Mouse (Mus musculus): Measurements from ENCODE around the gene Plbd2. TPM values are rescaled to one million over a fixed set of nuclear protein-coding genes. Genes with fewer than 3 reads are reported as not detected.
"Not testable (repeated sequence)": the region's sequence is repeated elsewhere in the genome, so short reads cannot be mapped to it uniquely, and the experiment has no call there.

Plbd2 gene
- polyA plus RNA-seq, 1 experiment from 2014 or later: 22.1 TPM

- no peak for ATAC-seq (ENCODE audit: low FRiP score)
- 10% methylated on average over 12 of the region's 12 CpGs for WGBS
Measured at GRCm38 (mm10) chr5:120502675-120503143, 716 bp downstream of the Plbd2 start.

GRCm38 (mm10) chr5:120502147-120502621, 1.2 kb downstream of the Plbd2 start:
- no peak for ATAC-seq (ENCODE audit: low FRiP score)

More at GRCm38 (mm10) chr5:120502675-120503143, 716 bp downstream of the Plbd2 start:
- H3K9ac ChIP-seq (ENCODE audit: low read depth, low read length): peak overlapping the region; percentile 90
- H3K4me2 ChIP-seq (replicated peaks; ENCODE audit: low read depth, low read length): peak overlapping the region; percentile 96
- no peak overlapping the region for H3K27ac ChIP-seq (ENCODE audit: low read depth, low read length)
- no peaks in the 10 kb centered on the region for H3K9me3 ChIP-seq (ENCODE audit: control insufficient read depth, low read length)
- H3K4me1 ChIP-seq (replicated peaks; ENCODE audit: control insufficient read depth, insufficient read depth, low read length): peaks cover 4% of the 10 kb centered on the region
- no peak for DNase-seq (ENCODE audit: low spot score)
- no peaks in the 10 kb centered on the region for H3K36me3 ChIP-seq (ENCODE audit: control insufficient read depth, insufficient read depth, low read length)
- H3K27me3 ChIP-seq (ENCODE audit: control insufficient read depth, insufficient read depth, low read length): no peaks in the 10 kb centered on the region
- H3K4me3 ChIP-seq (ENCODE audit: low read depth, low read length): peak overlapping the region; percentile 93

GRCm38 (mm10) chr5:120500609-120501008, 2.8 kb downstream of the Plbd2 start:
- not testable (repeated sequence) for H3K9me3 ChIP-seq (ENCODE audit: control insufficient read depth, low read length); H3K4me2 ChIP-seq (replicated peaks; ENCODE audit: low read depth, low read length); H3K36me3 ChIP-seq (ENCODE audit: control insufficient read depth, insufficient read depth, low read length); H3K4me1 ChIP-seq (replicated peaks; ENCODE audit: control insufficient read depth, insufficient read depth, low read length); H3K4me3 ChIP-seq (ENCODE audit: low read depth, low read length); H3K9ac ChIP-seq (ENCODE audit: low read depth, low read length); ATAC-seq (ENCODE audit: low FRiP score); H3K27ac ChIP-seq (ENCODE audit: low read depth, low read length); H3K27me3 ChIP-seq (ENCODE audit: control insufficient read depth, insufficient read depth, low read length); DNase-seq (ENCODE audit: low spot score)
- WGBS: 85% methylated on average over 9 of the region's 9 CpGs

More at GRCm38 (mm10) chr5:120502147-120502621, 1.2 kb downstream of the Plbd2 start:
- no peak for DNase-seq (ENCODE audit: low spot score)
- peak overlapping the region; percentile 93; the same call in 1 of the 2 replicates for H3K4me3 ChIP-seq (ENCODE audit: low read depth, low read length)
- H3K4me1 ChIP-seq (replicated peaks; ENCODE audit: control insufficient read depth, insufficient read depth, low read length): peaks cover 4% of the 10 kb centered on the region
- WGBS: 67% methylated on average over 9 of the region's 9 CpGs
- H3K27ac ChIP-seq (ENCODE audit: low read depth, low read length): no peak overlapping the region
- H3K36me3 ChIP-seq (ENCODE audit: control insufficient read depth, insufficient read depth, low read length): no peaks in the 10 kb centered on the region
- no peaks in the 10 kb centered on the region for H3K27me3 ChIP-seq (ENCODE audit: control insufficient read depth, insufficient read depth, low read length)
- H3K4me2 ChIP-seq (replicated peaks; ENCODE audit: low read depth, low read length): peak overlapping the region; percentile 96
- no peaks in the 10 kb centered on the region for H3K9me3 ChIP-seq (ENCODE audit: control insufficient read depth, low read length)
- H3K9ac ChIP-seq (ENCODE audit: low read depth, low read length): peak overlapping the region; percentile 90

- Histone ChIP-seq H3K9ac (ENCODE audit: low read depth, low read length) (no peak overlapping the region), H3K9me3 (ENCODE audit: control insufficient read depth, low read length) (no peaks in the 10 kb centered on the region), H3K4me1 (replicated peaks; ENCODE audit: control insufficient read depth, insufficient read depth, low read length) (peaks cover 4% of the 10 kb centered on the region), H3K36me3 (ENCODE audit: control insufficient read depth, insufficient read depth, low read length) (no peaks in the 10 kb centered on the region), H3K27me3 (ENCODE audit: control insufficient read depth, insufficient read depth, low read length) (no peaks in the 10 kb centered on the region), H3K27ac (ENCODE audit: low read depth, low read length) (no peak overlapping the region), H3K4me2 (replicated peaks; ENCODE audit: low read depth, low read length) (no peak overlapping the region), H3K4me3 (ENCODE audit: low read depth, low read length) (no peak overlapping the region)
- ATAC-seq (ENCODE audit: low FRiP score): no peak
- DNase-seq (ENCODE audit: low spot score): no peak
- 83% methylated on average over 4 of the region's 4 CpGs for WGBS
Measured at GRCm38 (mm10) chr5:120499202-120499601, 4.2 kb downstream of the Plbd2 start.

- no peak overlapping the region for H3K4me3 ChIP-seq (ENCODE audit: low read depth, low read length)
Measured at GRCm38 (mm10) chr5:120497071-120497470, 6.4 kb downstream of the Plbd2 start.

GRCm38 (mm10) chr5:120495703-120496226, 7.7 kb downstream of the Plbd2 start:
- DNase-seq (ENCODE audit: low spot score) (no peak), ATAC-seq (ENCODE audit: low FRiP score) (no peak)
- Histone ChIP-seq H3K4me2 (replicated peaks; ENCODE audit: low read depth, low read length) (no peak overlapping the region), H3K27ac (ENCODE audit: low read depth, low read length) (no peak overlapping the region), H3K4me1 (replicated peaks; ENCODE audit: control insufficient read depth, insufficient read depth, low read length) (no peaks in the 10 kb centered on the region), H3K27me3 (ENCODE audit: control insufficient read depth, insufficient read depth, low read length) (no peaks in the 10 kb centered on the region), H3K9ac (ENCODE audit: low read depth, low read length) (no peak overlapping the region), H3K9me3 (ENCODE audit: control insufficient read depth, low read length) (no peaks in the 10 kb centered on the region), H3K36me3 (ENCODE audit: control insufficient read depth, insufficient read depth, low read length) (no peaks in the 10 kb centered on the region), H3K4me3 (ENCODE audit: low read depth, low read length) (no peak overlapping the region)
- 90% methylated on average over 13 of the region's 13 CpGs for WGBS

More at GRCm38 (mm10) chr5:120497071-120497470, 6.4 kb downstream of the Plbd2 start:
- no peak overlapping the region for H3K27ac ChIP-seq (ENCODE audit: low read depth, low read length)
- H3K4me1 ChIP-seq (replicated peaks; ENCODE audit: control insufficient read depth, insufficient read depth, low read length): no peaks in the 10 kb centered on the region
- ATAC-seq (ENCODE audit: low FRiP score) (no peak), DNase-seq (ENCODE audit: low spot score) (no peak)
- WGBS: 88% methylated on average over 3 of the region's 3 CpGs
- H3K36me3 ChIP-seq (ENCODE audit: control insufficient read depth, insufficient read depth, low read length): no peaks in the 10 kb centered on the region
- H3K9ac ChIP-seq (ENCODE audit: low read depth, low read length): no peak overlapping the region
- H3K27me3 ChIP-seq (ENCODE audit: control insufficient read depth, insufficient read depth, low read length): no peaks in the 10 kb centered on the region
- H3K9me3 ChIP-seq (ENCODE audit: control insufficient read depth, low read length): no peaks in the 10 kb centered on the region
- H3K4me2 ChIP-seq (replicated peaks; ENCODE audit: low read depth, low read length): no peak overlapping the region

GRCm38 (mm10) chr5:120495064-120495702, 8.2 kb downstream of the Plbd2 start:
- DNase-seq (ENCODE audit: low spot score) (no peak), ATAC-seq (ENCODE audit: low FRiP score) (no peak)
- H3K4me2 ChIP-seq (replicated peaks; ENCODE audit: low read depth, low read length): no peak overlapping the region
- 76% methylated on average over 10 of the region's 10 CpGs for WGBS
- H3K4me1 ChIP-seq (replicated peaks; ENCODE audit: control insufficient read depth, insufficient read depth, low read length): no peaks in the 10 kb centered on the region
- no peaks in the 10 kb centered on the region for H3K27me3 ChIP-seq (ENCODE audit: control insufficient read depth, insufficient read depth, low read length)
- no peaks in the 10 kb centered on the region for H3K9me3 ChIP-seq (ENCODE audit: control insufficient read depth, low read length)
- no peak overlapping the region for H3K4me3 ChIP-seq (ENCODE audit: low read depth, low read length)
- no peak overlapping the region for H3K27ac ChIP-seq (ENCODE audit: low read depth, low read length)
- no peaks in the 10 kb centered on the region for H3K36me3 ChIP-seq (ENCODE audit: control insufficient read depth, insufficient read depth, low read length)
- no peak overlapping the region for H3K9ac ChIP-seq (ENCODE audit: low read depth, low read length)

- Histone ChIP-seq H3K4me3 (ENCODE audit: low read depth, low read length) (no peak overlapping the region), H3K9ac (ENCODE audit: low read depth, low read length) (no peak overlapping the region), H3K4me2 (replicated peaks; ENCODE audit: low read depth, low read length) (no peak overlapping the region), H3K9me3 (ENCODE audit: control insufficient read depth, low read length) (no peaks in the 10 kb centered on the region), H3K4me1 (replicated peaks; ENCODE audit: control insufficient read depth, insufficient read depth, low read length) (no peaks in the 10 kb centered on the region), H3K36me3 (ENCODE audit: control insufficient read depth, insufficient read depth, low read length) (no peaks in the 10 kb centered on the region), H3K27me3 (ENCODE audit: control insufficient read depth, insufficient read depth, low read length) (no peaks in the 10 kb centered on the region), H3K27ac (ENCODE audit: low read depth, low read length) (no peak overlapping the region)
- ATAC-seq (ENCODE audit: low FRiP score): no peak
- DNase-seq (ENCODE audit: low spot score): no peak
- 82% methylated on average over 9 of the region's 9 CpGs for WGBS
Measured at GRCm38 (mm10) chr5:120493873-120494395, 9.5 kb downstream of the Plbd2 start.
